Mouse (Mus musculus) cerebellum, adult 2 months (tissue): ENCODE results near the gene Kif12.

ENCODE experiments used
- CTCF ChIP-seq: fragments of 200-500 bp; IDR thresholded peaks from 2 replicates; pipeline ENCODE4 v1.5.1; 2011; ENCODE audit warnings: low read depth, mild to moderate bottlenecking, control low read depth, low read length, moderate library complexity, borderline replicate concordance; ENCODE audit not compliant: insufficient read depth
- POLR2A ChIP-seq: fragments of 200-500 bp; IDR thresholded peaks from 2 replicates; pipeline ENCODE4 v1.6.1; 2011; ENCODE audit warnings: low read length, control low read depth, borderline replicate concordance; ENCODE audit not compliant: insufficient read depth

GRCm38 (mm10) chr4:63216566-63216965 is 44.6 kb upstream of the Kif12 start:
- TF ChIP-seq CTCF (no peak), POLR2A (no peak)
